Mouse (Mus musculus) gastrocnemius, postnatal 14 days (tissue): ENCODE measurements around the gene Cdhr5. TPM values are rescaled to one million over a fixed set of nuclear protein-coding genes. Genes with fewer than 3 reads are reported as not detected.

Source experiments
- DNase-seq: peaks from one replicate; pipeline ENCODE4 v3.0.0; 2021; ENCODE audit warnings: mixed read lengths
- intact Hi-C: fragments of 180-260 bp; cut with DNase I; formaldehyde crosslinking; loops from one replicate; pipeline ENCODE4 v1.15.1; 2025; ENCODE audit warnings: low total_unique reads
- microRNA-seq, 2 experiments: library from miRNA; unstranded; fragments of <30 nt; microRNA quantifications; one replicate each; pipeline ENCODE4 v1.2.0; 2021
- total RNA-seq, 2 experiments: library from RNA; stranded (reverse); gene quantifications; 2 replicates each; pipeline ENCODE4 v1.2.3; 2021

Cdhr5 gene
- total RNA-seq, 2 experiments from 2014 or later = 0.44 to 0.59 TPM

GRCm38 (mm10) chr7:141228279-141229067, 48.1 kb downstream of the Cdhr5 start, which contains the start of gene Phrf1:
Phrf1 (plus strand) TSS chr7:141228784.
- peak; percentile 91 for DNase-seq
- intact Hi-C loops = no loop called here

- intact Hi-C loops = no loop called here
Observed at GRCm38 (mm10) chr7:141227796-141228195, 48.8 kb downstream of the Cdhr5 start.

GRCm38 (mm10) chr7:141226535-141226934, 50.1 kb downstream of the Cdhr5 start:
- DNase-seq = no peak
- intact Hi-C loops = no loop called here

More at GRCm38 (mm10) chr7:141227796-141228195, 48.8 kb downstream of the Cdhr5 start:
- no peak for DNase-seq

GRCm38 (mm10) chr7:141222696-141223215, 53.8 kb downstream of the Cdhr5 start:
- no peak for DNase-seq
- intact Hi-C loops = no loop called here

DNA sequence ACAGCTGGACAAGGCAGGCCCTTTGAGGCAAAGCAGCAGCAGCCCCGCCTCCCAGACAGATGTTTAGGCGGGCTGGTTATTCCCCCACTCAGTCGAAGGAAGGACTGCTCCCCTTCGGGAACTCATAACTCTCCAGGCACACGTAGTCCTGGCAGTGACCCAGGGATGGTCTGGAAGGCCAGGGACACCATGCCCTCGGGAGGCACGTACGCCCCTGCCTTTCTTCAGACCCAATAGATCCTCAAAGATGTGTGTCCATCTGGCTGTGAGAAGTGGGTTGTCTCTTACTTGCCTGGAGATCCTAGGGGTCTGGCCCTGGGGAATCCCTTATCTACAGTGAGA, 54.5 kb downstream of the Cdhr5 start:
- intact Hi-C loops = no loop called here

GRCm38 (mm10) chr7:141221249-141222125, 55.1 kb downstream of the Cdhr5 start:
- peak; percentile 97 for DNase-seq
- intact Hi-C loops = no loop called here

More for the DNA sequence above, 54.5 kb downstream of the Cdhr5 start:
- no peak for DNase-seq

DNA sequence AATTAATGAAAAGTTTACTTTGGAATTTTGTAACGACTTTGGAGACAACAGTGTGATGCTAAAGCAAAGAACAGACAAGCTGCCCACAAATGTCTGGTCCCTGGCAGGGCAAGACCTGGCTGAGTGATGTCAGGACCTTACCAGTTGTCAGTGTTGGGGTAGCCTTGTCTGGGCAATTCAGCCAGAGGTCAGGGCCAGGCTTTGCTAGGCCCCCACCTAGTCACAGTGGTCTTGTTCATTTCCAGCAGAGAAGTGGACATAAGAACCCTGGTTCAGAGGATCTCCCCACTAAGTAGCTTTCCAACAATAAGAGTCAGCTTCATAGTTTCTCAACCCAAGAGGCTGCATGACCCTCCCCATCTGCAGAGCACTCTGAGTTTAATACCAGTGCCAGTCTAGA, 56.2 kb downstream of the Cdhr5 start:
- intact Hi-C loops = no loop called here
- DNase-seq = no peak

DNA sequence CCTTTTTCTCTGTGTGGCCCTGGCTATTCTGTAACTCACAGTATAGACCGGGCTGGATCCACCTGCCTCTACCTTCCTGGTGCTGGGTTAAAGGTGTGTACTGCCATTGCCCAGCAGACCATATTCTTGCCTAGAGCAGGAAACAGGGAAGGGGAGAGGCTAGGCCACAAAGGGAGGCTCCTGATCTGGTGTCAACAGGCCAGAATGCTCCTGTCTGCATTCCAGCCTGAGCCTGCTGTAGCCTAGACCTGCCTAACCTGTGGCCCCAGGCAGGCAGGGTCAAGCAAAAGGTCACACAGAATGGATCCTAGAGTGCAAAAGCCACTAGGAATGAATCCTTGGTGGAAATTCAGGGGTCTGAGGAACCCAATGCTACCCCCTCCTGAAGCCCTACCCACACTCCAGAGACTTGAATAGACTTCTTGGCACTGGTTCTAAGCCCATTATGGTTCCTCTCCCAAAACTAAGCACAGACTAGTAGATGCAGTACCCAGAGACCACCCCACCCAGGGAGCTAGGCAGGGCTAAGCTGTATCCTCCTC, 57.0 kb downstream of the Cdhr5 start:
- DNase-seq = no peak
- intact Hi-C loops = no loop called here

Small RNA genes within 50 kb of the gene (microRNA-seq; reads per million reads assigned to microRNA genes)
- gene Mir210 = 93.1 to 126 reads per million in 2 experiments

Other genes starting within 250 kb of the Cdhr5 start
- not detected for gene Gm17387, start 247.7 kb downstream of the Cdhr5 start, total RNA-seq
- gene B4galnt4, start 215.7 kb downstream of the Cdhr5 start, total RNA-seq = under 1 TPM in 1 of 2 experiments, not detected in 1; 0.23 TPM
- gene Pkp3, start 198.6 kb downstream of the Cdhr5 start, total RNA-seq = not detected
- 1 to 10 TPM; 2.8 to 3.2 TPM for gene Sigirr, start 176.2 kb downstream of the Cdhr5 start, total RNA-seq
- gene Ano9, start 159.0 kb downstream of the Cdhr5 start, total RNA-seq = not detected
- gene Ptdss2, start 154.4 kb downstream of the Cdhr5 start, total RNA-seq = 10 to 100 TPM; 15.5 to 21.9 TPM
- 10 to 100 TPM; 48.4 to 50.3 TPM for gene Rnh1, start 103.9 kb downstream of the Cdhr5 start, total RNA-seq
- 100 to 1,000 TPM; 193 to 209 TPM for gene Hras, start 82.8 kb downstream of the Cdhr5 start, total RNA-seq
- gene Lrrc56, start 82.6 kb downstream of the Cdhr5 start, total RNA-seq = 1 to 10 TPM; 2.2 to 2.4 TPM
- gene Lmntd2, start 62.7 kb downstream of the Cdhr5 start, total RNA-seq = not detected
- 1 to 10 TPM in 1 of 2 experiments, under 1 TPM in 1; 0.62 to 1.2 TPM for gene Rassf7, start 60.9 kb downstream of the Cdhr5 start, total RNA-seq
- 10 to 100 TPM; 23.2 to 24.4 TPM for gene Phrf1, start 48.0 kb downstream of the Cdhr5 start, total RNA-seq
- 1 to 10 TPM in 1 of 2 experiments, under 1 TPM in 1; 0.82 to 1.1 TPM for gene Irf7, start 10.3 kb downstream of the Cdhr5 start, total RNA-seq
- 1 to 10 TPM in 1 of 2 experiments, under 1 TPM in 1; 0.92 to 1.0 TPM for gene Sct, start 2.3 kb upstream of the Cdhr5 start, total RNA-seq
- gene Drd4, start 15.2 kb upstream of the Cdhr5 start, total RNA-seq = under 1 TPM; 0.31 to 0.33 TPM
- 10 to 100 TPM; 15.5 to 18.9 TPM for gene Deaf1, start 50.9 kb upstream of the Cdhr5 start, total RNA-seq
- gene Tmem80, start 51.0 kb upstream of the Cdhr5 start, total RNA-seq = 10 to 100 TPM in 1 of 2 experiments, 1 to 10 TPM in 1; 9.1 to 11.1 TPM
- 1 to 10 TPM; 1.8 to 3.3 TPM for gene Eps8l2, start 62.1 kb upstream of the Cdhr5 start, total RNA-seq
- gene Taldo1, start 115.4 kb upstream of the Cdhr5 start, total RNA-seq = 100 to 1,000 TPM; 101 to 109 TPM
- gene Gatd1, start 137.3 kb upstream of the Cdhr5 start, total RNA-seq = 1 to 10 TPM; 6.2 to 9.6 TPM
- under 1 TPM; 0.47 to 0.82 TPM for gene Cend1, start 152.7 kb upstream of the Cdhr5 start, total RNA-seq
- gene Slc25a22, start 161.1 kb upstream of the Cdhr5 start, total RNA-seq = 10 to 100 TPM; 14.8 to 32.4 TPM
- gene Pidd1, start 167.2 kb upstream of the Cdhr5 start, total RNA-seq = under 1 TPM; 0.55 to 0.75 TPM
- 100 to 1,000 TPM; 730 to 819 TPM for gene Rplp2, start 170.6 kb upstream of the Cdhr5 start, total RNA-seq
- 100 to 1,000 TPM; 188 to 332 TPM for gene Pnpla2, start 178.4 kb upstream of the Cdhr5 start, total RNA-seq
- 10 to 100 TPM in 1 of 2 experiments, 1 to 10 TPM in 1; 6.5 to 14.3 TPM for gene Cracr2b, start 184.3 kb upstream of the Cdhr5 start, total RNA-seq
- gene Cd151, start 190.6 kb upstream of the Cdhr5 start, total RNA-seq = 10 to 100 TPM; 79.8 to 82.0 TPM
- gene Polr2l, start 198.3 kb upstream of the Cdhr5 start, total RNA-seq = 10 to 100 TPM; 47.7 to 49.8 TPM
- 10 to 100 TPM; 15.3 TPM for gene Tspan4, start 198.5 kb upstream of the Cdhr5 start, total RNA-seq